Comparison of ENCODE assay signal across 16 mouse cellular contexts in genomic region chr19:4646917-4647492, GRCm38 (mm10). TPM values are rescaled to one million over a fixed set of nuclear protein-coding genes. Genes with fewer than 3 reads are reported as not detected.
DNase-seq lines count a peak whose midpoint lies in the region.
"Had no signal": no experiment of that assay in that cellular context is flagged by ENCODE, and none has a peak within 500 bp of the region (broad histone marks: within the 10 kb centered on the region; RNA-seq: fewer than 3 reads in every experiment).

No protein-coding gene starts in this region.

- intact Hi-C loops in left cerebral cortex, postnatal 36 days (cut with DNase I), result loop anchor here (2.0 to 5.0 kb wide), 2 partner anchors 50 to 64 kb away; partner anchors contain the start of genes Gm960 and Sptbn2

- DNase-seq in layer of hippocampus, adult 11-12 months (ENCODE audit: low spot score), result peak; percentile 50
- DNase-seq in layer of hippocampus, adult 9-10 months (ENCODE audit: low spot score), result no peak
- DNase-seq in layer of hippocampus, adult 8-10 months (ENCODE audit: low spot score in 2 of 2), result peak; percentile 32 to 53
- DNase-seq in left cerebral cortex, postnatal 36 days (ENCODE audit: low spot score in 2 of 2), result peak; percentile 71 to 75
- DNase-seq in telencephalon, adult 2 months (ENCODE audit: low read depth, low spot score), result peak; percentile 71
- DNase-seq in testis, postnatal 14 days (ENCODE audit: low spot score), result no peak
- DNase-seq in adrenal gland, postnatal 36 days, result no peak
- DNase-seq in thymus, postnatal 10 days (ENCODE audit: low spot score in 2 of 2), result no peak
- DNase-seq: adrenal gland, adult 2 months; cerebellum, adult 18-20 months; gastrocnemius, adult 2 months; heart, adult 2 months; liver, embryonic 13.5 days had no signal

RNA-seq across cellular contexts. Expression of gene Rce1, which starts 21.6 kb away (rescaled TPM):
- 10 to 100 TPM; 22.7 to 26.4 (median 22.7) TPM for total RNA-seq in layer of hippocampus, adult 8-10 months (2022)
- total RNA-seq in left cerebral cortex, postnatal 36 days (2021), result 10 to 100 TPM; 26.1 to 26.6 TPM
- 10 to 100 TPM; 36.2 to 38.3 TPM for total RNA-seq in adrenal gland, postnatal 36 days (2021)

RNA-seq across cellular contexts. Expression of gene Lrfn4, which starts 31.5 kb away (rescaled TPM):
- total RNA-seq in layer of hippocampus, adult 8-10 months (2022), result 10 to 100 TPM; 31.0 to 34.7 (median 32.0) TPM
- total RNA-seq in left cerebral cortex, postnatal 36 days (2021), result 10 to 100 TPM; 43.2 to 48.6 TPM
- 1 to 10 TPM; 5.5 to 6.9 TPM for total RNA-seq in adrenal gland, postnatal 36 days (2021)
- total RNA-seq: neutrophil, adult 5-6 weeks had no signal

RNA-seq across cellular contexts. Expression of gene Gm960, which starts 51.5 kb away (rescaled TPM):
- total RNA-seq in layer of hippocampus, adult 8-10 months (2022), result 1 to 10 TPM; 1.2 to 2.0 (median 1.8) TPM
- total RNA-seq in left cerebral cortex, postnatal 36 days (2021), result 1 to 10 TPM; 1.4 to 2.3 TPM
- total RNA-seq in adrenal gland, postnatal 36 days (2021), result under 1 TPM in 1 of 2 experiments, not detected in 1; 0.13 TPM
- total RNA-seq: common myeloid progenitor, adult 5-6 weeks; heart, adult 2 months; megakaryocyte, adult 5-6 weeks; neutrophil, adult 5-6 weeks had no signal

Comparison
In these comparisons a context has a peak if more than half of its experiments do, and no peak if none do; other contexts are left out.
1. DNase-seq: peak in layer of hippocampus, adult 11-12 months (single experiment), layer of hippocampus, adult 8-10 months (2 of 2), left cerebral cortex, postnatal 36 days (2 of 2) and telencephalon, adult 2 months (single experiment); none in layer of hippocampus, adult 9-10 months (single experiment), testis, postnatal 14 days (single experiment), adrenal gland, postnatal 36 days (0 of 2) and thymus, postnatal 10 days (0 of 2).
2. RNA of gene Lrfn4, which starts 31.5 kb away (total RNA-seq): 43.2 to 48.6 TPM in left cerebral cortex, postnatal 36 days and 31.0 to 34.7 TPM in layer of hippocampus, adult 8-10 months; 5.5 to 6.9 TPM in adrenal gland, postnatal 36 days; every median in the first group is over 4 times any median in the second.